Mouse (Mus musculus): ENCODE results near the gene Spg7. TPM values are rescaled to one million over a fixed set of nuclear protein-coding genes. Genes with fewer than 3 reads are reported as not detected.

The Spg7 gene
- total and polyA plus RNA-seq, 3 experiments: 28.9 to 36.0 TPM; not detected in 1

DNA sequence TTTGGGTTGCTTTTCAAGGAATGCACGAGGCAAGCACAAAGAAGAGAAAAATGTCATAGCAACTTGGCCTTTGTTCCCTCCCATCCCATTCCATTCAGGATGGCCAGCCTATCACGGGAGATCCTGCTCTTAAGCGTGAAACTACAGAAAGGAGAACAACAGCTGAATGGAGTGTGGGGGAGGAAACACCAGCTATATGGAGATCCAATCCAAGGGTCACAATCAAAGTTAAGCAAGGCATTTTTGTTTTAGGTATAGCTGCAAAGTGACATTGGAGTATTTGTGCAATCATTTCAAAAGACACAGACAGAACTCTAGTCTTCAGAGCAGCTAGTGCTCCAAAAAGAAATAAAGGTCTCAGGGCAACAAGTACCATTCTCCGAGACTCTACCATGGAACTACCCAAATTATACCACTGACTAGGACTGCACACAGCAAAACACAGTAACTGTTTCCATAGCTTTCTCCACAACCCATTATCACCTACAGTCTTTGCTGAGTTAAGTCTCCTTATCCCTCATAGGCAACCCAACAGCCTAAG is 22.6 kb upstream of the Spg7 start:
- H3K9ac ChIP-seq (ENCODE audit: control insufficient read depth, low read depth, low read length, poor library complexity, severe bottlenecking): peak overlapping the region; percentile 99
- peak overlapping the region; percentile 98 for H3K4me3 ChIP-seq (ENCODE audit: control insufficient read depth in 1 of 2, insufficient read depth in 1 of 2, low read depth in 2 of 2, low read length in 2 of 2)
- peaks cover 23 to 40% of the 10 kb centered on the region in 2 experiments for H3K4me1 ChIP-seq (ENCODE audit: control insufficient read depth in 1 of 2, insufficient read depth in 2 of 2, low read length in 2 of 2)
- H3K27ac ChIP-seq (ENCODE audit: control insufficient read depth, low read depth, low read length): peak overlapping the region; percentile 87; the same call in 1 of the 2 replicates
- H3K79me2 ChIP-seq (ENCODE audit: control insufficient read depth, insufficient read depth, low read length, poor library complexity): peaks cover 82% of the 10 kb centered on the region
- peak; percentile 54 for DNase-seq (ENCODE audit: low read depth, low spot score)
- H3K36me3 ChIP-seq (ENCODE audit: control insufficient read depth in 1 of 2, insufficient read depth in 2 of 2, low read length in 2 of 2): peaks cover 2 to 62% of the 10 kb centered on the region in 2 experiments
- TF ChIP-seq ZMIZ1 (IDR thresholded peaks at IDR 0.05; ENCODE audit: low read depth, low read length) (no peak), CTCF (IDR thresholded peaks at IDR 0.05 in 2 of 3, conservative IDR thresholded peaks at IDR 0.05 in 1 of 3; ENCODE audit: control insufficient read depth in 1 of 3, insufficient read depth in 1 of 3, low read depth in 2 of 3, low read length in 3 of 3, poor library complexity in 1 of 3, severe bottlenecking in 1 of 3) (no peak), SMC3 (IDR thresholded peaks at IDR 0.05; ENCODE audit: low read depth, low read length) (0 out of 2 replicates have a peak, but pooled peaks have one; percentile 1), UBTF (IDR thresholded peaks at IDR 0.05; ENCODE audit: borderline replicate concordance, insufficient read depth, low read depth, low read length) (no peak)
- no peaks in the 10 kb centered on the region for H3K27me3 ChIP-seq (ENCODE audit: control insufficient read depth in 1 of 2, insufficient read depth in 2 of 2, low read length in 2 of 2)
- no peaks in the 10 kb centered on the region for H3K9me3 ChIP-seq (replicated peaks; ENCODE audit: insufficient read depth, low read length)

DNA sequence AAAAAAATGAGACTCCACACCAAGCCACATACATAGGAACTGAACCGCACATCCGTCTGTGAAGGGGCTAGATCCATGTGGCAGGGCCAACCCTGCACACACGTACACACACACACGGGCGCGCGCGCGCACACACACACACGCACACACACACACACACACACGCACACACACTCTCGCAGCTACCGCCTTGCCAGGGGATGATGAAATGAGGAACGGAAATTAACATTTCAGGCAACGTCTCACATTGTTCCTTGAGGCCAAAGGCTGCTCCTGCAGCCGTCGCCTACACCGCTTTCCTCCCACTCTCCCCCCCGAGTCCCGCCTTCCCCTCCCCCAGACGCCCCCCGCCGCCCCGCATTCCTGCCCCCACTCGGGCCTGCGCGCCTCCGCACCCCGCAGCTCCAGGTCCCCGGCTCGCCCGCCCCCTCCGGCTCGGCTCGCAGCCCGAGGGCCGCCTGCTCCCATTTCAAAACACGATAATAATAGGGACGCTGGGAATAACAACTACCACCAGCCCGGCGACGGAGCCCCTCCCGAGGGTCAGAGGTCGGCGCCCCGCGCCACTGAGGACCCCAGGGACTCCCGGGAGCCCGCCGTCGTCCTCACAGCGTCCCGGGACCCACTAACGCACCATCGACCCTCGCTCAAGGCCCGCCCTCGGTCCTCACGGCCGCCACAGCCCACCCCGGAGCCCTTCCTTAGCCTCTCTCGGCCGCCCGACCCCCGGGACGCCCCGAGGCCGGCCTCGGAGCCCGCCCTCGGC is 21.6 kb upstream of the Spg7 start:
- Histone ChIP-seq H3K4me1 (ENCODE audit: control insufficient read depth in 1 of 2, insufficient read depth in 2 of 2, low read length in 2 of 2) (peaks cover 15 to 32% of the 10 kb centered on the region in 2 experiments), H3K4me3 (ENCODE audit: control insufficient read depth in 1 of 2, insufficient read depth in 1 of 2, low read depth in 2 of 2, low read length in 2 of 2) (peak overlapping the region; percentile 98), H3K79me2 (ENCODE audit: control insufficient read depth, insufficient read depth, low read length, poor library complexity) (peaks cover 72% of the 10 kb centered on the region), H3K9me3 (replicated peaks; ENCODE audit: insufficient read depth, low read length) (no peaks in the 10 kb centered on the region), H3K36me3 (ENCODE audit: control insufficient read depth in 1 of 2, insufficient read depth in 2 of 2, low read length in 2 of 2) (peaks cover 2 to 52% of the 10 kb centered on the region in 2 experiments), H3K27me3 (ENCODE audit: control insufficient read depth in 1 of 2, insufficient read depth in 2 of 2, low read length in 2 of 2) (no peaks in the 10 kb centered on the region), H3K9ac (ENCODE audit: control insufficient read depth, low read depth, low read length, poor library complexity, severe bottlenecking) (peak overlapping the region; percentile 99), H3K27ac (ENCODE audit: control insufficient read depth, low read depth, low read length) (peak overlapping the region; percentile 87)
- DNase-seq (ENCODE audit: low read depth, low spot score): peak; percentile 85
- no peak for TF ChIP-seq ZMIZ1 (IDR thresholded peaks at IDR 0.05; ENCODE audit: low read depth, low read length)
- TF ChIP-seq MYC (IDR thresholded peaks at IDR 0.05; ENCODE audit: low read depth, low read length): peak; percentile 67
- TF ChIP-seq GATA1 (IDR thresholded peaks at IDR 0.05; ENCODE audit: low read depth, low read length): no peak
- peak in 1 of 2 experiments; percentile 47; a peak in 1 of 4 replicates for TF ChIP-seq POLR2A (IDR thresholded peaks at IDR 0.05; ENCODE audit: control insufficient read depth in 1 of 2, insufficient read depth in 1 of 2, low read depth in 1 of 2, low read length in 2 of 2, poor library complexity in 1 of 2)
- TF ChIP-seq POLR2AphosphoS2 (IDR thresholded peaks at IDR 0.05; ENCODE audit: low read length): no peak
- peak; percentile 48; the same call in 1 of the 2 replicates for TF ChIP-seq NRF1 (IDR thresholded peaks at IDR 0.05; ENCODE audit: insufficient read depth, low read depth, low read length, poor library complexity, severe bottlenecking)
- no peak for TF ChIP-seq GABPA (IDR thresholded peaks at IDR 0.05; ENCODE audit: low read depth, low read length)
- no peak for TF ChIP-seq MAFK (IDR thresholded peaks at IDR 0.05; ENCODE audit: borderline replicate concordance, low read depth, low read length)
- no peak for TF ChIP-seq MAZ (IDR thresholded peaks at IDR 0.05; ENCODE audit: low read depth, low read length)
- no peak for TF ChIP-seq E2F4 (IDR thresholded peaks at IDR 0.05; ENCODE audit: borderline replicate concordance, low read depth, low read length)
- TF ChIP-seq USF1 (IDR thresholded peaks at IDR 0.05; ENCODE audit: low read depth, low read length): no peak
- TF ChIP-seq ETS1 (IDR thresholded peaks at IDR 0.05; ENCODE audit: low read depth, low read length): peak; percentile 57
- TF ChIP-seq NELFE (IDR thresholded peaks at IDR 0.05; ENCODE audit: low read depth, low read length): peak; percentile 32; the same call in 1 of the 2 replicates
- 0 out of 4 replicates have a peak, but pooled peaks of 1 of the 2 experiments have one; percentile 35 for TF ChIP-seq EP300 (IDR thresholded peaks at IDR 0.05; ENCODE audit: low read depth in 1 of 2, low read length in 2 of 2)
- TF ChIP-seq RAD21 (IDR thresholded peaks at IDR 0.05; ENCODE audit: low read depth, low read length): no peak
- no peak for TF ChIP-seq CTCF (IDR thresholded peaks at IDR 0.05 in 2 of 3, conservative IDR thresholded peaks at IDR 0.05 in 1 of 3; ENCODE audit: control insufficient read depth in 1 of 3, insufficient read depth in 1 of 3, low read depth in 2 of 3, low read length in 3 of 3, poor library complexity in 1 of 3, severe bottlenecking in 1 of 3)
- no peak for TF ChIP-seq ELF1 (IDR thresholded peaks at IDR 0.05; ENCODE audit: low read depth, low read length)
- TF ChIP-seq CHD2 (IDR thresholded peaks at IDR 0.05; ENCODE audit: low read length): no peak
- TF ChIP-seq TBP (IDR thresholded peaks at IDR 0.05; ENCODE audit: low read depth, low read length): peak; percentile 55; the same call in 1 of the 2 replicates
- TF ChIP-seq SIN3A (IDR thresholded peaks at IDR 0.05; ENCODE audit: low read length): no peak
- 0 out of 2 replicates have a peak, but pooled peaks have one; percentile 68 for TF ChIP-seq UBTF (IDR thresholded peaks at IDR 0.05; ENCODE audit: borderline replicate concordance, insufficient read depth, low read depth, low read length)
- TF ChIP-seq CHD1 (IDR thresholded peaks at IDR 0.05; ENCODE audit: low read depth, low read length): no peak
- TF ChIP-seq SMC3 (IDR thresholded peaks at IDR 0.05; ENCODE audit: low read depth, low read length): no peak
- peak; percentile 95 for TF ChIP-seq MXI1 (IDR thresholded peaks at IDR 0.05; ENCODE audit: low read depth, low read length)
- TF ChIP-seq HCFC1 (IDR thresholded peaks at IDR 0.05; ENCODE audit: low read depth, low read length): peak; percentile 70
- peak; percentile 44; the same call in 1 of the 2 replicates for TF ChIP-seq MAX (IDR thresholded peaks at IDR 0.05; ENCODE audit: low read length)
- 0 out of 2 replicates have a peak, but pooled peaks have one; percentile 14 for TF ChIP-seq ZNF384 (IDR thresholded peaks at IDR 0.05; ENCODE audit: low read depth, low read length)
- TF ChIP-seq MYB (IDR thresholded peaks at IDR 0.05; ENCODE audit: low read depth, low read length): no peak

All from MEL (cell line).